Mouse (Mus musculus): ENCODE measurements around the gene Glipr1l2.
"Not testable (repeated sequence)": the region's sequence is repeated elsewhere in the genome, so short reads cannot be mapped to it uniquely, and the experiment has no call there.

The Glipr1l2 gene

DNA sequence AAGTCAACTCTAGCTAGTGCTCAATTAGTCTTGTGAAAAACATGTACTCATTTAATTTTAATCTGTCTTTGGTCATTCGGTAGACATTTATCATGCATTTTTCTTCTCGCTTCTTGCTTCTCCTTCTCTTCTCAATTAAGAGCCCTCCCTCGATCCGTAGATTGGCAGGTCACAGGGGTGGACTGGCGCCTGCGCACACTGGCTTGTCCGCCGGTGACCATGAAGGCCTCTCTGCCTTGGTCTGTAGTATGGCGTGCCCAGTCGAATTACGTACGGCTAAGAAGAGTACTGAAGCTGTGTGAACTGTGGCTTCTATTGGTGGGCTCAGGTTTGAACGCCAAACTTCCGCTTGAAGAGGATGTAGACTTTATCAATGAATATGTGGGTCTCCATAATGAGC lies at the start of gene Glipr1l2:
TSS of gene Glipr1l2 (plus strand) at position 198 of the 400 bp plus-strand sequence.
- no peak for DNase-seq (ENCODE audit: low read depth, low spot score)

GRCm38 (mm10) chr10:112043523-112043922 lies 39.6 kb upstream of the Glipr1l2 start:
- DNase-seq (ENCODE audit: low read depth, low spot score), result not testable (repeated sequence)

GRCm38 (mm10) chr10:112044283-112044682 lies 38.9 kb upstream of the Glipr1l2 start:
- not testable (repeated sequence) for DNase-seq (ENCODE audit: low read depth, low spot score)

DNA sequence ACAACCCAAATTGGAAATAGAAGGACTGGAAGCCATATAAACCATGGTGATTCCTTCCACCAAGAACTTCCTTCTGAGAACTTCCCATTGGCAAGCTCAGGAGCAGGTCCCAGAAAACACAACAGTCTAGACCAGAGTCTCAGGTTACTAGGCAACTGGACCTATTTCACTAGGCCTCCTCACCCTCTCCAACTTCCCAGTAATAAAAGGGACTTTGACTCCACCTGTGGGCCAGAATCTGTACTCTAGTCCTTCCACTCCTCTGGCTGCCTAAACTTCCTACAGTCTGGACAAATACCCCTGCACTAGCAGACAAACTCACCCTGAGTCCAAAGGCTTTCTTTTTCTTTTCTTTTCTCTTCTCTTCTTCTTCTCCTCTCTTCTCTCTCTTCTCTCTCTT lies 31.9 kb upstream of the Glipr1l2 start:
- DNase-seq (ENCODE audit: low read depth, low spot score), result no peak

DNA sequence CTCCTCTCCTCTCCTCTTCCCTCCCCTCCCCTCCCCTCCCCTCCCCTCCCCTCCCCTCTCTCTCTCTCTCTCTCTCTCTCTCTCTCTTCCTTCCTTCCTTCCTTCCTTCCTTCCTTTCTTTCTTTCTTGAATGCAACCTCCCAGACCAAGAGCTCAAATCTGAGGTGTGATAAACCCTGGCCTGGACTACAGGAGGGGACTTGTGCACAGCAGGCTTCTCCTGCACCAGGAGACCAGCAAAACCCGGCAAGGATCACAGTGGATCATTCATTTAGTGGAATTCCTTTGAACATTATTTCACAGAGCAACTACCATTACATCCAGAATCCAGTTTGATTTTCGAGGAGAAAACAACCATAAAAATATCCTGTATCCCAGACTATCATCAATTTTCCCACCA lies 31.2 kb upstream of the Glipr1l2 start:
- not testable (repeated sequence) for DNase-seq (ENCODE audit: low read depth, low spot score)

GRCm38 (mm10) chr10:112059702-112060582 lies 23.2 kb upstream of the Glipr1l2 start, which contains the start of gene Glipr1l1:
Gene Glipr1l1, plus strand, starts transcription at chr10:112060189.
- DNase-seq (ENCODE audit: low read depth, low spot score), result no peak

DNA sequence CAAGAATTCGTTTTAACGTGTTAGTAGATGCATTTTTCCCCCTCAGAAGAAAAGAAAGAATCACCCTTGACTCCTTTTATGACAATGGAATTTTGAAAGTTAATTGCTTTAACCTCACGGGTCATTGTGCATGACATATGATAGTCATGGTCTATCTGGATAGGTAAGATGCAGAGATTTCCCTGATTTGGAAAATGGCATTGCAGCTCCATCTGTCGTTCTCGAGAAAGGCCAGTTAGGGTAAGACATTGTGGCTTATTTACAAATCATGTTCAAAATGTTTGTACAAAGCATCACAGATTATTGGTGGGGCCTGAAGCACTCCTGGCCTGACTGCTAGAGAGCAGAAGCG lies 22.6 kb upstream of the Glipr1l2 start:
- DNase-seq (ENCODE audit: low read depth, low spot score), result not testable (repeated sequence)

DNA sequence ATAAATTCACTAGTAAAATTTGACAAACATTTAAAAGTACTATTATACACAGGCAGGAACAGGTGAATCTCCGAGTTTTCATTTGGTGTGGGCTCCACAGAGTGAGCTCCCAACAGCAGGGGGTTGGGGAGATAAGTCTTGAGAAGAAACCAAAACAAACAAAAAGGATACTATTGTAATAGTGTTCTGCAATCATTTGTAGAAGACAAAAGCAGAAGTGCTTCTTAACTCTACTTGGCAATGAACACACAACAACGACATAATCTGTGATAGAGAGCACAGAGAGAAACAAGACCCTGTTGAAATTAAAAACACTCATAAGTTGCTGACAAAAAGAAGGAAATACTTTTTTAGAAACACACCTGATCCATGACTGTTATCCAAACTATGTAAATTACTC lies 3.1 kb upstream of the Glipr1l2 start:
- DNase-seq (ENCODE audit: low read depth, low spot score), result no peak

DNA sequence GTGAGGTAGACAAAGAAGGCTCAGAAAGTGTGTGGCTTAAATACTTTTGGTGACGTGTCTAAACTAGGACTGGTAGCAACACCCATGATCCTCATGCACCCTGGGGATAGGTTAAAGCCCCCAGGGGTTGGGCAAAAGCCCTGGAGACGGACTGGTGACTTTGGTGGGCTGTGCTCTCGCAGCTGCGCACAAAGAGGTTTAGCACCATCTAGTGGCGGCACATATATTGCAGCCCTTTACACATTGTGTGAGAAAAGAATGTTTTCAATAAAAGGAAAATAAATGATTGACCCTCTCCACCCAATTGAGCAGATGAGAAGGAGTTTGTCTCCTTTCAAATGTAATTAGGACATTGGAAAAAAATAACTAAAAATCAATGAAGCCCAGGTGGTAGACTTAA lies 22.6 kb downstream of the Glipr1l2 start:
- DNase-seq (ENCODE audit: low read depth, low spot score), result not testable (repeated sequence)

- DNase-seq (ENCODE audit: low read depth, low spot score), result no peak
These were observed 27.2 kb downstream of the Glipr1l2 start for GRCm38 (mm10) chr10:112110401-112110800.

DNA sequence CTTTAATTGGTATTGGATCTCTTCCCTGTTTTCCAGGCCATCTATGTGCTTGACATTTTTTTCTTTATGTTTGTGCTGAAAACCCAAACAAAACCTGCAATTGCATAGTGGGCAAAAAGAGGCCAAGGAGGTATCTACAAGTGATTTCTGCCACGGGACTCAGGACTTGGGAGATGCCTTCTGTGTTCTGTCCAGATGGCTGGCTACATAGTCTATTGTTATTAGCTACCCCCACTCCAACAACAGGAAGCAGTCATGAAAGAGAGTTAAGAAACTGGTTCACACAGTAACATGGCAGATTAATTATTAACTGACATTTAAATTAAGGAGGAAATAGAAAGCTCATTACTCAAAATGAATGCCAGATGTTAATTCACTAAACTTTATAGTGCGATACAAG lies 41.9 kb downstream of the Glipr1l2 start:
- not testable (repeated sequence) for DNase-seq (ENCODE audit: low read depth, low spot score)

DNA sequence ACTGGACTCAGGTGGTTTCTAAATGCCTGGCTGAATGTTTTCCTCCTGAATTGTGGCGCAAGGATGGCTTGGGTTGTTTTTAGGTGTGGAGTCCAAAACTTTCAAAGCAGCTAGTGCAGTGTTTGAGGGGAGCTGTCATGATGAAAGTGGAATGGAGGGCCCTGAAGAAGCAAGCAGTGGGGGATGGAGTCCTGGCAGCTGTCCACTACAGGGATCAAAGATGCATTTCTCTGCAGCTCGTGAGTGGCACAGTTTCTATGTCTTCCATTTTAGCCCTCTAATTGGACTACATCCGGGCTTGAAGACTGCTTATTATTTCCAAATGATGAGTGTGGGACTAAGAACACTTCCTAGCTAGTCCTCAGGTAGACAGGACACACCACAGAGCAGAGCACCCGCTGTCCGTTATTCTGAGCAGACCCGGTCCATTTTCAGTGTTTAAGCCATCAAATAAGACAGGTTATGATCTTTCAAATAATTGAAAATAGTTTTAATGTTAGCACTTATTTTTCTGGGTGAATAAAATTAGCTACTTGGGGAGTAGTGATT lies 44.6 kb downstream of the Glipr1l2 start:
- not testable (repeated sequence) for DNase-seq (ENCODE audit: low read depth, low spot score)

- no peak for DNase-seq (ENCODE audit: low read depth, low spot score)
These were observed 49.0 kb downstream of the Glipr1l2 start for GRCm38 (mm10) chr10:112132194-112132593.

GRCm38 (mm10) chr10:112138050-112138870 lies 55.1 kb downstream of the Glipr1l2 start:
- DNase-seq (ENCODE audit: low read depth, low spot score), result no peak

DNA sequence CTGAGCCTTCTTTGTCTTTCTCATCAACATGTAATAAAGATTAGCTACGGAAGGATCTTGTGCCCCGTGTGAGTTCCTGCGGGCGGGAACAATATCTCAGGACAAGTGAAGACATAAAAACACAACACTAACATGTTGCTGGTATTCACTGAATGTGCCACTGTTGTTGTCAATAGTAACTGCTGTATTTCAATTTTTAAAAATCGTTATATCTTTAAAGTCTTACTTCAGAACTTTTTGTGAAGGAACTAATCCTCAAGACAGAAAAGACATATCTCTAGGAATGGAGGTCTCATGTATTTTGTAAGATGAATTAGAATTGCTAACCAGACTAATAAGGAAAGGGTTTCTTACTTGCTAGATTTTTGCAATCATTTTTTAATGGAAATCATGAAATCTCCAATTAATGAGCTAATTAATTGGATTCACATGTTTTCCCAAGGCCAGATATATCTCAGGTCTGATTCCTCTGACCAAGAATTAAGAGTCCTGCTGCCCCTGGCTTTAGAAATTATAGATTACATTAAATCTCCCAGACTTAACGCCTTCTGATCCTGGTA lies 55.8 kb downstream of the Glipr1l2 start:
- no peak for DNase-seq (ENCODE audit: low read depth, low spot score)

- DNase-seq (ENCODE audit: low read depth, low spot score), result no peak
These were observed 56.7 kb downstream of the Glipr1l2 start for GRCm38 (mm10) chr10:112139834-112140233.
